Mouse (Mus musculus) right cerebral cortex, postnatal 10 days (tissue): ENCODE results near the gene Gm8138.
"Not testable (repeated sequence)": the region's sequence is repeated elsewhere in the genome, so short reads cannot be mapped to it uniquely, and the experiment has no call there.

Experiments used
- DNase-seq, 2 experiments: peaks; one replicate each; pipeline ENCODE4 v3.0.0; 2021; ENCODE audit warnings: low spot score in 2 of 2

Gene Gm8138

GRCm38 (mm10) chr14:43416250-43416649, at the start of gene Gm8138:
TSS of gene Gm8138 (minus strand) at chr14:43416350.
- DNase-seq: not testable (repeated sequence)

GRCm38 (mm10) chr14:43361713-43362112, 54.4 kb downstream of the Gm8138 start:
- DNase-seq: not testable (repeated sequence)
